ENCODE assay signal across 21 mouse cellular contexts in the genomic region with DNA sequence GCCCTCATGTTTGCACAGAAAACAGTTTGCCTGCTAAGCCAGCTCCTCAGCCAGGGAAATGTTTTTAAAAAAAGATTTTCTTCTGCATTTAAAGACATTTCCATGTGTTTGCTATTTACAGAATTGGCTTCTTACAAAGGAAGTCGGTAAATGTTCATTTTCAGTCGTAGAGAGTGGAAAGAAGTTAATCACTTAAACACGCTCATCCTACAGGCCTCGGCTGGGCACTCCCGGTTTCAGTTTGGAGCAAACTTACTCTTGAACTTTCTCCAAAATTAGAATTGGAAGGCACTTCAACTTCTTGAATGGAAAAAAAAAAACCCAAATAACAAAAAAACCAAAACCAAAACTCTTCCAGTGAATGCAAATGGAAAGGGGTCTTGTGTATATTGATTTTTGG.
"Had no signal": no experiment of that assay in that cellular context is flagged by ENCODE, and none has a peak within 500 bp of the region (broad histone marks: within the 10 kb centered on the region; RNA-seq: fewer than 3 reads in every experiment).

No protein-coding gene starts in this region.

- H3K4me2 ChIP-seq: limb, embryonic 13.5 days; liver, embryonic 13.5 days; midbrain, embryonic 11.5 days; neural tube, embryonic 12.5 days; neural tube, embryonic 15.5 days; stomach, embryonic 15.5 days had no signal

- DNase-seq: kidney, adult 9 months; kidney, postnatal 14 days; kidney, postnatal 4 days; layer of hippocampus, adult 9-11 months; left cerebral cortex, postnatal 4 days; liver, embryonic 13.5 days; lung, adult 2 months; lung, postnatal 14 days; lung, postnatal 4 days; midbrain, embryonic 14.5 days; right cerebral cortex, adult 18-20 months; right cerebral cortex, postnatal 14 days; right cerebral cortex, postnatal 4 days; spleen, adult 18-20 months; thymus, postnatal 25 days had no signal

- H3K36me3 ChIP-seq: limb, embryonic 13.5 days; liver, embryonic 13.5 days; neural tube, embryonic 12.5 days; neural tube, embryonic 15.5 days; stomach, embryonic 15.5 days had no signal

- H3K27ac ChIP-seq: left cerebral cortex, adult 2 months; limb, embryonic 13.5 days; liver, embryonic 13.5 days; neural tube, embryonic 12.5 days; neural tube, embryonic 15.5 days; stomach, embryonic 15.5 days had no signal

- H3K9ac ChIP-seq: limb, embryonic 13.5 days; liver, embryonic 13.5 days; neural tube, embryonic 12.5 days; neural tube, embryonic 15.5 days; stomach, embryonic 15.5 days had no signal

- H3K9me3 ChIP-seq: limb, embryonic 13.5 days; liver, embryonic 13.5 days; neural tube, embryonic 15.5 days; stomach, embryonic 15.5 days had no signal

- H3K4me1 ChIP-seq: liver, embryonic 13.5 days; neural tube, embryonic 12.5 days; stomach, embryonic 15.5 days had no signal

- H3K27me3 ChIP-seq: limb, embryonic 13.5 days; liver, embryonic 13.5 days; neural tube, embryonic 12.5 days; neural tube, embryonic 15.5 days; stomach, embryonic 15.5 days had no signal

- H3K4me3 ChIP-seq: left cerebral cortex, adult 2 months; limb, embryonic 13.5 days; liver, embryonic 13.5 days; neural tube, embryonic 12.5 days; neural tube, embryonic 15.5 days; stomach, embryonic 15.5 days had no signal
